Mouse (Mus musculus): Measurements from ENCODE around the gene Zfp638. TPM values are rescaled to one million over a fixed set of nuclear protein-coding genes. Genes with fewer than 3 reads are reported as not detected.

Zfp638 gene
- total RNA-seq, 2 experiments from 2014 or later = 31.3 to 37.2 TPM

Other genes starting within 250 kb of the Zfp638 start
- not detected for gene Clec4f, start 210.9 kb upstream of the Zfp638 start, total RNA-seq (2021)
- not detected for gene Cd207, start 189.3 kb upstream of the Zfp638 start, total RNA-seq (2021)
- gene Vax2, start 155.8 kb upstream of the Zfp638 start, total RNA-seq (2021) = not detected
- gene Atp6v1b1, start 124.1 kb upstream of the Zfp638 start, total RNA-seq (2021) = not detected
- not detected for gene Ankrd53, start 104.5 kb upstream of the Zfp638 start, total RNA-seq (2021)
- gene Tex261, start 91.3 kb upstream of the Zfp638 start, total RNA-seq (2021) = 10 to 100 TPM; 35.5 to 35.8 TPM
- gene Nagk, start 72.1 kb upstream of the Zfp638 start, total RNA-seq (2021) = 1 to 10 TPM; 6.8 to 8.4 TPM
- 10 to 100 TPM; 32.4 to 47.7 TPM for gene Paip2b, start 35.4 kb upstream of the Zfp638 start, total RNA-seq (2021)
- gene Dysf, start 141.5 kb downstream of the Zfp638 start, total RNA-seq (2021) = 10 to 100 TPM; 92.7 to 95.6 TPM